Mouse (Mus musculus) lung, embryonic 14.5 days (tissue): Measurements from ENCODE around the gene Polr3gl. TPM values are rescaled to one million over a fixed set of nuclear protein-coding genes. Genes with fewer than 3 reads are reported as not detected.

Experiments
- ATAC-seq: fragments of 200-750 bp; cut with Nextera tagmentation; 2 replicates; pipeline ENCODE4 v1.8.0; 2017; ENCODE audit warnings: mild to moderate bottlenecking, moderate TSS enrichment, moderate library complexity; ENCODE audit not compliant: insufficient read depth
- DNase-seq: peaks from one replicate; pipeline ENCODE4 v3.0.0-alpha.2; 2015
- H3K27ac ChIP-seq: fragments of 300-500 bp; sonication (generic); 2 replicates; pipeline ENCODE4 v1.5.1; 2014; ENCODE audit warnings: low read depth, mild to moderate bottlenecking, moderate library complexity
- H3K27me3 ChIP-seq: fragments of 300-500 bp; sonication (generic); 2 replicates; pipeline ENCODE4 v1.6.1; 2014; ENCODE audit warnings: low read length, control low read depth; ENCODE audit not compliant: insufficient read depth
- H3K36me3 ChIP-seq: fragments of 300-500 bp; sonication (generic); 2 replicates; pipeline ENCODE4 v1.6.1; 2014; ENCODE audit warnings: control low read depth; ENCODE audit not compliant: insufficient read depth
- H3K4me1 ChIP-seq: fragments of 300-500 bp; sonication (generic); 2 replicates; pipeline ENCODE4 v1.6.1; 2014; ENCODE audit warnings: antibody characterized with exemption, control low read depth; ENCODE audit not compliant: insufficient read depth
- H3K4me2 ChIP-seq: fragments of 300-500 bp; sonication (generic); 2 replicates; pipeline ENCODE4 v1.6.1; 2014; ENCODE audit warnings: mild to moderate bottlenecking
- H3K4me3 ChIP-seq: fragments of 300-500 bp; sonication (generic); 2 replicates; pipeline ENCODE4 v1.5.1; 2014; ENCODE audit warnings: low read depth, low read length
- H3K9ac ChIP-seq: fragments of 300-500 bp; sonication (generic); 2 replicates; pipeline ENCODE4 v1.6.1; 2014
- H3K9me3 ChIP-seq: fragments of 300-500 bp; sonication (generic); 2 replicates; pipeline ENCODE4 v1.6.1; 2016; ENCODE audit warnings: low read depth, low read length, control low read depth
- CTCF ChIP-seq: IDR thresholded peaks from 2 replicates; pipeline ENCODE4 v1.5.1; 2016; ENCODE audit warnings: antibody characterized with exemption, low read depth
- WGBS: fragments of 180-500 bp; shearing (Covaris S2); extraction: QIAGEN DNeasy Blood & Tissue Kit; methylation state at CpG from one replicate; pipeline ENCODE4 v1.1.7; 2014; 5-methylcytosine and 5-hydroxymethylcytosine counted together
- polyA plus RNA-seq: library from polyadenylated mRNA; unstranded; fragments of >200 nt; fragmentation: Nextera tagmentation; extraction: Ambion mirVana; gene quantifications from 2 replicates; pipeline ENCODE4 v1.2.1, GENCODE M21; 2014

Polr3gl gene
- polyA plus RNA-seq, 1 experiment from 2014 or later = 22.9 TPM

GRCm38 (mm10) chr3:96542554-96542953 lies 51.4 kb downstream of the Polr3gl start:
- ATAC-seq (no peak), DNase-seq (no peak)
- H3K9me3 ChIP-seq = no peaks in the 10 kb centered on the region
- TF ChIP-seq CTCF = no peak
- no peak overlapping the region for H3K4me2 ChIP-seq
- no peak overlapping the region for H3K4me3 ChIP-seq
- H3K4me1 ChIP-seq = no peaks in the 10 kb centered on the region
- H3K27me3 ChIP-seq = no peaks in the 10 kb centered on the region
- H3K9ac ChIP-seq = no peak overlapping the region
- H3K36me3 ChIP-seq = no peaks in the 10 kb centered on the region
- no peak overlapping the region for H3K27ac ChIP-seq
- WGBS = 68% methylated on average over 8 of the region's 8 CpGs

- Histone ChIP-seq H3K9ac (no peak overlapping the region), H3K4me3 (no peak overlapping the region), H3K27ac (no peak overlapping the region), H3K4me1 (no peaks in the 10 kb centered on the region), H3K9me3 (no peaks in the 10 kb centered on the region), H3K27me3 (no peaks in the 10 kb centered on the region), H3K4me2 (no peak overlapping the region), H3K36me3 (no peaks in the 10 kb centered on the region)
- WGBS = 15% methylated on average over 14 of the region's 14 CpGs
- DNase-seq (peak; percentile 37), ATAC-seq (no peak)
- peak; percentile 46 for TF ChIP-seq CTCF
Observed at GRCm38 (mm10) chr3:96541328-96542078, 52.5 kb downstream of the Polr3gl start.

- Histone ChIP-seq H3K4me2 (no peak overlapping the region), H3K9me3 (no peaks in the 10 kb centered on the region), H3K4me1 (no peaks in the 10 kb centered on the region), H3K36me3 (no peaks in the 10 kb centered on the region), H3K4me3 (no peak overlapping the region), H3K9ac (no peak overlapping the region), H3K27me3 (no peaks in the 10 kb centered on the region), H3K27ac (no peak overlapping the region)
- no peak for DNase-seq
- WGBS = 46% methylated on average over 6 of the region's 6 CpGs
- no peak for TF ChIP-seq CTCF
- no peak for ATAC-seq
Observed at GRCm38 (mm10) chr3:96540740-96541139, 53.2 kb downstream of the Polr3gl start.

DNA sequence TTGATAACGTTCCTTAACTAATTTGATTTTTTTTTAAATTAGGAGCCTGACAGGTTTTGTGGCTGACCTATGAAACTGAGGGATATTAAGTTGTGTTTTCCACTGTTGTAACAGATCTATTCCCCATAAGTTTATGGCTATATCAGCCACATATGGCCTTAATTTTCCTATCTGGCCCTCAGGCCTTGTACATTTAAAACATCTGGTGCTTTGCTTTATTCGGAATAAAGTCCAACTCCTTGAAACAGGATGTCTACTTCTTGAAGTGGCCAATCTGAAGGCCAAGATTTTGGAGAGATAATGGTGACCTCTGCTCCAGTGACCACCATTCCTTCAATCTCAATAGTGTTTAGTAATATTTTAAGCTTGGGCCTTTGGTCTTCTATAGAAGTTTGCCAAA lies 54.7 kb downstream of the Polr3gl start:
- WGBS = 62% methylated on average over 2 of the region's 2 CpGs

DNA sequence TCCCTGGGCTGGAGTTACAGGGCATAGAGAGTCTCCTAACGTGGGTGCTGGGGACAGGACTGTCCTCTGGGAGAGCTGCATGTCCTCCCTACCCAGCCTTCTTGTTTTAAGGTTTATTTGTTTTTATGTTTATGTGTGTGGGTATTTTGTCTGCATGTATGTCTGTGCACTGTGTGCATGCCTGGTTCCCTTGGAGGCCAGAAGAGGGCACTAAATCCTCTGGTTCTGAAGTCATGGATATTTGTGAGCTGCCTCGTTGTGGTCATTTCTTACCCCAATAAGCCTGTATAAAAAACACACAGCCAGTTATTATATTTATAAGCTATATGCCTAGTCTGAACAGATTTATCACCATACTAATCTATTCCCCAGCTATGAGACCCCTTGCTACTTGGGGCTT lies 59.7 kb downstream of the Polr3gl start:
- DNase-seq (no peak), ATAC-seq (no peak)
- Histone ChIP-seq H3K36me3 (no peaks in the 10 kb centered on the region), H3K27ac (no peak overlapping the region), H3K9ac (no peak overlapping the region), H3K4me3 (no peak overlapping the region), H3K4me1 (no peaks in the 10 kb centered on the region), H3K27me3 (no peaks in the 10 kb centered on the region), H3K9me3 (no peaks in the 10 kb centered on the region), H3K4me2 (no peak overlapping the region)
- WGBS = 38% methylated on average over 2 of the region's 2 CpGs
- no peak for TF ChIP-seq CTCF

More for the DNA sequence above, 54.7 kb downstream of the Polr3gl start:
- DNase-seq = no peak
- Histone ChIP-seq H3K4me2 (no peak overlapping the region), H3K27me3 (no peaks in the 10 kb centered on the region), H3K4me1 (no peaks in the 10 kb centered on the region), H3K27ac (no peak overlapping the region), H3K9me3 (no peaks in the 10 kb centered on the region), H3K36me3 (no peaks in the 10 kb centered on the region), H3K4me3 (no peak overlapping the region), H3K9ac (no peak overlapping the region)
- ATAC-seq = no peak
- TF ChIP-seq CTCF = no peak

- H3K4me2 ChIP-seq = no peak overlapping the region
Observed at GRCm38 (mm10) chr3:96532050-96532449, 61.9 kb downstream of the Polr3gl start.

GRCm38 (mm10) chr3:96528506-96528905 lies 65.5 kb downstream of the Polr3gl start:
- WGBS = 51% methylated on average over 9 of the region's 9 CpGs
- H3K36me3 ChIP-seq = no peaks in the 10 kb centered on the region
- no peak overlapping the region for H3K27ac ChIP-seq
- no peak for TF ChIP-seq CTCF
- H3K9me3 ChIP-seq = no peaks in the 10 kb centered on the region
- DNase-seq (no peak), ATAC-seq (no peak)
- H3K4me1 ChIP-seq = no peaks in the 10 kb centered on the region
- no peak overlapping the region for H3K4me2 ChIP-seq
- H3K4me3 ChIP-seq = no peak overlapping the region
- peaks cover 33% of the 10 kb centered on the region for H3K27me3 ChIP-seq
- no peak overlapping the region for H3K9ac ChIP-seq

More at GRCm38 (mm10) chr3:96532050-96532449, 61.9 kb downstream of the Polr3gl start:
- no peaks in the 10 kb centered on the region for H3K9me3 ChIP-seq
- H3K4me1 ChIP-seq = no peaks in the 10 kb centered on the region
- no peak for DNase-seq
- 29% methylated on average over 7 of the region's 7 CpGs for WGBS
- TF ChIP-seq CTCF = no peak
- no peak overlapping the region for H3K27ac ChIP-seq
- H3K4me3 ChIP-seq = no peak overlapping the region
- no peaks in the 10 kb centered on the region for H3K36me3 ChIP-seq
- ATAC-seq = no peak
- peaks cover 18% of the 10 kb centered on the region for H3K27me3 ChIP-seq
- no peak overlapping the region for H3K9ac ChIP-seq

Other genes with a start within 250 kb of the Polr3gl start
- not detected in 2 replicates for gene BC107364, start 141.9 kb downstream of the Polr3gl start, polyA plus RNA-seq
- 0.20 and 0.35 TPM in 2 replicates for gene Hfe2, start 69.0 kb downstream of the Polr3gl start, polyA plus RNA-seq
- gene Txnip, start 36.2 kb downstream of the Polr3gl start, polyA plus RNA-seq = 77.2 and 96.5 TPM in 2 replicates
- gene Gm16253, start 17.2 kb downstream of the Polr3gl start, polyA plus RNA-seq = 0.89 and 1.2 TPM in 2 replicates
- 2.0 and 2.5 TPM in 2 replicates for gene Ankrd34a, start 2.5 kb upstream of the Polr3gl start, polyA plus RNA-seq
- 7.9 and 8.3 TPM in 2 replicates for gene Lix1l, start 7.0 kb upstream of the Polr3gl start, polyA plus RNA-seq
- 163 TPM in 2 replicates for gene Rbm8a, start 35.8 kb upstream of the Polr3gl start, polyA plus RNA-seq
- 55.8 and 56.5 TPM in 2 replicates for gene Pex11b, start 41.2 kb upstream of the Polr3gl start, polyA plus RNA-seq
- 0.09 and 0.24 TPM in 2 replicates for gene Gm42957, start 41.3 kb upstream of the Polr3gl start, polyA plus RNA-seq
- 0.70 and 1.2 TPM in 2 replicates for gene Itga10, start 51.4 kb upstream of the Polr3gl start, polyA plus RNA-seq
- gene Ankrd35, start 76.0 kb upstream of the Polr3gl start, polyA plus RNA-seq = 0.12 and 0.15 TPM in 2 replicates
- 44.0 and 49.1 TPM in 2 replicates for gene Pias3, start 102.2 kb upstream of the Polr3gl start, polyA plus RNA-seq
- gene Nudt17, start 114.4 kb upstream of the Polr3gl start, polyA plus RNA-seq = 7.1 and 8.2 TPM in 2 replicates
- 33.7 and 34.2 TPM in 2 replicates for gene Polr3c, start 133.4 kb upstream of the Polr3gl start, polyA plus RNA-seq
- 53.7 and 54.2 TPM in 2 replicates for gene Rnf115, start 133.5 kb upstream of the Polr3gl start, polyA plus RNA-seq
- 0.08 TPM in 1 of 2 replicates, not detected in the other for gene Pdzk1, start 235.1 kb upstream of the Polr3gl start, polyA plus RNA-seq
- gene Cd160, start 235.2 kb upstream of the Polr3gl start, polyA plus RNA-seq = 0.07 and 0.09 TPM in 2 replicates